Mouse (Mus musculus): ENCODE data around the gene Tmem158. TPM values are rescaled to one million over a fixed set of nuclear protein-coding genes. Genes with fewer than 3 reads are reported as not detected.

Tmem158 gene
- polyA plus RNA-seq, 1 experiment from 2014 or later, result 40.8 TPM

GRCm38 (mm10) chr9:123275373-123275772 is 14.8 kb upstream of the Tmem158 start:
- no peak for ATAC-seq (replicated peaks)
- no peaks in the 10 kb centered on the region for H3K27me3 ChIP-seq (replicated peaks)
- no peaks in the 10 kb centered on the region for H3K9me3 ChIP-seq
- H3K36me3 ChIP-seq (replicated peaks), result no peaks in the 10 kb centered on the region
- WGBS, result 89% methylated on average over 2 of the region's 2 CpGs
- H3K4me3 ChIP-seq, result no peak overlapping the region
- H3K4me1 ChIP-seq, result no peaks in the 10 kb centered on the region
- no peak overlapping the region for H3K27ac ChIP-seq
- H3K9ac ChIP-seq, result no peak overlapping the region
- no peak overlapping the region for H3K4me2 ChIP-seq

- no peak for ATAC-seq (replicated peaks)
- no peak overlapping the region for H3K27ac ChIP-seq
- 75% methylated on average over 5 of the region's 5 CpGs for WGBS
- no peak overlapping the region for H3K4me3 ChIP-seq
- no peaks in the 10 kb centered on the region for H3K9me3 ChIP-seq
- no peaks in the 10 kb centered on the region for H3K36me3 ChIP-seq (replicated peaks)
- no peak overlapping the region for H3K9ac ChIP-seq
- no peaks in the 10 kb centered on the region for H3K4me1 ChIP-seq
- H3K27me3 ChIP-seq (replicated peaks), result no peaks in the 10 kb centered on the region
- H3K4me2 ChIP-seq, result no peak overlapping the region
Observed at GRCm38 (mm10) chr9:123274674-123275073, 14.1 kb upstream of the Tmem158 start.

- Histone ChIP-seq H3K27ac (no peak overlapping the region), H3K4me3 (no peak overlapping the region), H3K4me2 (no peak overlapping the region), H3K9me3 (no peaks in the 10 kb centered on the region), H3K9ac (no peak overlapping the region), H3K36me3 (replicated peaks) (no peaks in the 10 kb centered on the region), H3K4me1 (no peaks in the 10 kb centered on the region), H3K27me3 (replicated peaks) (no peaks in the 10 kb centered on the region)
- WGBS, result 51% methylated on average over 2 of the region's 2 CpGs
- ATAC-seq (replicated peaks), result no peak
Observed at GRCm38 (mm10) chr9:123273876-123274275, 13.3 kb upstream of the Tmem158 start.

- Histone ChIP-seq H3K36me3 (replicated peaks) (no peaks in the 10 kb centered on the region), H3K27ac (no peak overlapping the region), H3K4me1 (no peaks in the 10 kb centered on the region), H3K4me2 (no peak overlapping the region), H3K9me3 (no peaks in the 10 kb centered on the region), H3K27me3 (replicated peaks) (no peaks in the 10 kb centered on the region), H3K4me3 (no peak overlapping the region), H3K9ac (no peak overlapping the region)
- ATAC-seq (replicated peaks), result no peak
- WGBS, result 84% methylated on average over 4 of the region's 4 CpGs
Observed at GRCm38 (mm10) chr9:123271552-123271951, 11.0 kb upstream of the Tmem158 start.

GRCm38 (mm10) chr9:123269906-123270558 is 9.5 kb upstream of the Tmem158 start:
- WGBS, result 97% methylated on average over 2 of the region's 2 CpGs
- ATAC-seq (replicated peaks), result no peak

GRCm38 (mm10) chr9:123259896-123260610 is 511 bp downstream of the Tmem158 start:
- Histone ChIP-seq H3K36me3 (replicated peaks) (no peaks in the 10 kb centered on the region), H3K9me3 (no peaks in the 10 kb centered on the region), H3K4me1 (no peaks in the 10 kb centered on the region), H3K4me3 (peak overlapping the region; percentile 70), H3K9ac (peak overlapping the region; percentile 68), H3K27ac (peak overlapping the region; percentile 78), H3K4me2 (peak overlapping the region; percentile 63), H3K27me3 (replicated peaks) (no peaks in the 10 kb centered on the region)
- ATAC-seq (replicated peaks), result peak; percentile 83
- whole genome bisulfite sequencing, result under 1% methylated on average over 89 of the region's 92 CpGs

More at GRCm38 (mm10) chr9:123269906-123270558, 9.5 kb upstream of the Tmem158 start:
- no peak overlapping the region for H3K4me3 ChIP-seq
- H3K4me2 ChIP-seq, result no peak overlapping the region
- no peaks in the 10 kb centered on the region for H3K36me3 ChIP-seq (replicated peaks)
- no peaks in the 10 kb centered on the region for H3K27me3 ChIP-seq (replicated peaks)
- no peak overlapping the region for H3K9ac ChIP-seq
- H3K9me3 ChIP-seq, result no peaks in the 10 kb centered on the region
- no peak overlapping the region for H3K27ac ChIP-seq
- no peaks in the 10 kb centered on the region for H3K4me1 ChIP-seq

- WGBS, result under 1% methylated on average over 45 of the region's 45 CpGs
Observed at GRCm38 (mm10) chr9:123259461-123259895, 1.1 kb downstream of the Tmem158 start.

GRCm38 (mm10) chr9:123258796-123259195 is 1.8 kb downstream of the Tmem158 start:
- H3K36me3 ChIP-seq (replicated peaks), result no peaks in the 10 kb centered on the region

More at GRCm38 (mm10) chr9:123259461-123259895, 1.1 kb downstream of the Tmem158 start:
- H3K4me3 ChIP-seq, result peak overlapping the region; percentile 70
- H3K9me3 ChIP-seq, result no peaks in the 10 kb centered on the region
- H3K27ac ChIP-seq, result peak overlapping the region; percentile 78
- no peaks in the 10 kb centered on the region for H3K27me3 ChIP-seq (replicated peaks)
- H3K4me1 ChIP-seq, result no peaks in the 10 kb centered on the region
- peak; percentile 84 for ATAC-seq (replicated peaks)
- H3K4me2 ChIP-seq, result peak overlapping the region; percentile 63
- H3K9ac ChIP-seq, result peak overlapping the region; percentile 68
- no peaks in the 10 kb centered on the region for H3K36me3 ChIP-seq (replicated peaks)

GRCm38 (mm10) chr9:123255736-123256135 is 4.8 kb downstream of the Tmem158 start:
- no peak for ATAC-seq (replicated peaks)
- H3K27ac ChIP-seq, result no peak overlapping the region
- no peak overlapping the region for H3K4me3 ChIP-seq
- H3K9me3 ChIP-seq, result no peaks in the 10 kb centered on the region
- H3K4me2 ChIP-seq, result no peak overlapping the region
- no peaks in the 10 kb centered on the region for H3K4me1 ChIP-seq
- 74% methylated on average over 3 of the region's 3 CpGs for WGBS
- no peaks in the 10 kb centered on the region for H3K36me3 ChIP-seq (replicated peaks)
- no peaks in the 10 kb centered on the region for H3K27me3 ChIP-seq (replicated peaks)
- H3K9ac ChIP-seq, result no peak overlapping the region

More at GRCm38 (mm10) chr9:123258796-123259195, 1.8 kb downstream of the Tmem158 start:
- ATAC-seq (replicated peaks), result no peak
- no peak overlapping the region for H3K27ac ChIP-seq
- H3K9ac ChIP-seq, result no peak overlapping the region
- no peaks in the 10 kb centered on the region for H3K9me3 ChIP-seq
- H3K4me2 ChIP-seq, result peak overlapping the region; percentile 63
- H3K27me3 ChIP-seq (replicated peaks), result no peaks in the 10 kb centered on the region
- no peaks in the 10 kb centered on the region for H3K4me1 ChIP-seq
- H3K4me3 ChIP-seq, result peak overlapping the region; percentile 70
- 25% methylated on average over 10 of the region's 10 CpGs for WGBS

- no peak overlapping the region for H3K4me2 ChIP-seq
- WGBS, result 72% methylated on average over 1 of the region's 1 CpGs
- no peak overlapping the region for H3K9ac ChIP-seq
- no peaks in the 10 kb centered on the region for H3K36me3 ChIP-seq (replicated peaks)
- no peak overlapping the region for H3K4me3 ChIP-seq
- no peaks in the 10 kb centered on the region for H3K27me3 ChIP-seq (replicated peaks)
- H3K9me3 ChIP-seq, result no peaks in the 10 kb centered on the region
- no peak overlapping the region for H3K27ac ChIP-seq
- no peaks in the 10 kb centered on the region for H3K4me1 ChIP-seq
- no peak for ATAC-seq (replicated peaks)
Observed at GRCm38 (mm10) chr9:123247992-123248391, 12.6 kb downstream of the Tmem158 start.

GRCm38 (mm10) chr9:123245146-123245545 is 15.4 kb downstream of the Tmem158 start:
- Histone ChIP-seq H3K4me3 (no peak overlapping the region), H3K9me3 (no peaks in the 10 kb centered on the region), H3K9ac (no peak overlapping the region), H3K4me2 (no peak overlapping the region), H3K36me3 (replicated peaks) (no peaks in the 10 kb centered on the region), H3K4me1 (no peaks in the 10 kb centered on the region), H3K27ac (no peak overlapping the region), H3K27me3 (replicated peaks) (no peaks in the 10 kb centered on the region)
- WGBS, result 82% methylated on average over 4 of the region's 4 CpGs
- ATAC-seq (replicated peaks), result no peak

- no peaks in the 10 kb centered on the region for H3K27me3 ChIP-seq (replicated peaks)
- no peak overlapping the region for H3K4me3 ChIP-seq
- no peak for ATAC-seq (replicated peaks)
- 59% methylated on average over 10 of the region's 10 CpGs for WGBS
- H3K4me2 ChIP-seq, result no peak overlapping the region
- H3K36me3 ChIP-seq (replicated peaks), result no peaks in the 10 kb centered on the region
- no peak overlapping the region for H3K9ac ChIP-seq
- no peak overlapping the region for H3K27ac ChIP-seq
- no peaks in the 10 kb centered on the region for H3K4me1 ChIP-seq
- no peaks in the 10 kb centered on the region for H3K9me3 ChIP-seq
Observed at GRCm38 (mm10) chr9:123243988-123244387, 16.6 kb downstream of the Tmem158 start.
